Mouse (Mus musculus) midbrain, embryonic 16.5 days (tissue): Measurements from ENCODE around the gene Mt3. TPM values are rescaled to one million over a fixed set of nuclear protein-coding genes. Genes with fewer than 3 reads are reported as not detected.
A peak's percentile ranks its signal among the peaks of the same experiment; 100 is the strongest.
"Not testable (repeated sequence)": the region's sequence is repeated elsewhere in the genome, so short reads cannot be mapped to it uniquely, and the experiment has no call there.

Source experiments
- ATAC-seq: fragments of 200-750 bp; cut with Nextera tagmentation; 2 replicates; pipeline ENCODE4 v1.8.0; 2017; ENCODE audit warnings: moderate TSS enrichment
- H3K27ac ChIP-seq: fragments of 300-500 bp; sonication (generic); 2 replicates; pipeline ENCODE4 v1.5.1; 2014; ENCODE audit warnings: mild to moderate bottlenecking, low read length, mixed read lengths
- H3K27me3 ChIP-seq: fragments of 300-500 bp; sonication (generic); 2 replicates; pipeline ENCODE4 v1.6.1; 2014; ENCODE audit warnings: low read depth, low read length, mixed read lengths; ENCODE audit not compliant: control insufficient read depth, insufficient read depth
- H3K36me3 ChIP-seq: fragments of 300-500 bp; sonication (generic); 2 replicates; pipeline ENCODE4 v1.6.1; 2014; ENCODE audit warnings: mild to moderate bottlenecking, low read length, moderate library complexity, mixed read lengths; ENCODE audit not compliant: control insufficient read depth, insufficient read depth
- H3K4me1 ChIP-seq: fragments of 300-500 bp; sonication (generic); 2 replicates; pipeline ENCODE4 v1.6.1; 2014; ENCODE audit warnings: mild to moderate bottlenecking, low read length, mixed read lengths; ENCODE audit not compliant: control insufficient read depth, insufficient read depth
- H3K4me2 ChIP-seq: fragments of 300-500 bp; sonication (generic); 2 replicates; pipeline ENCODE4 v1.6.1; 2014; ENCODE audit warnings: mild to moderate bottlenecking, low read length, mixed read lengths
- H3K4me3 ChIP-seq: fragments of 300-500 bp; sonication (generic); 2 replicates; pipeline ENCODE4 v1.5.1; 2014; ENCODE audit warnings: low read depth, mild to moderate bottlenecking, low read length, moderate library complexity, mixed read lengths
- H3K9ac ChIP-seq: fragments of 300-500 bp; sonication (generic); 2 replicates; pipeline ENCODE4 v1.6.1; 2014; ENCODE audit warnings: low read depth, low read length, mixed read lengths
- H3K9me3 ChIP-seq: fragments of 300-500 bp; sonication (generic); replicated peaks from 2 replicates; pipeline ENCODE4 v1.6.1; 2014; ENCODE audit warnings: mild to moderate bottlenecking, low read length, mixed read lengths; ENCODE audit not compliant: control insufficient read depth, poor library complexity, severe bottlenecking
- WGBS: fragments of 180-500 bp; shearing (Covaris S2); extraction: QIAGEN DNeasy Blood & Tissue Kit; methylation state at CpG from one replicate; pipeline ENCODE4 v1.1.7; 2014; 5-methylcytosine and 5-hydroxymethylcytosine counted together
- polyA plus RNA-seq: library from polyadenylated mRNA; unstranded; fragments of >200 nt; fragmentation: Nextera tagmentation; extraction: Ambion mirVana; gene quantifications from 2 replicates; pipeline ENCODE4 v1.2.1, GENCODE M21; 2015

The Mt3 gene
- polyA plus RNA-seq, 1 experiment from 2014 or later: 227 TPM

DNA sequence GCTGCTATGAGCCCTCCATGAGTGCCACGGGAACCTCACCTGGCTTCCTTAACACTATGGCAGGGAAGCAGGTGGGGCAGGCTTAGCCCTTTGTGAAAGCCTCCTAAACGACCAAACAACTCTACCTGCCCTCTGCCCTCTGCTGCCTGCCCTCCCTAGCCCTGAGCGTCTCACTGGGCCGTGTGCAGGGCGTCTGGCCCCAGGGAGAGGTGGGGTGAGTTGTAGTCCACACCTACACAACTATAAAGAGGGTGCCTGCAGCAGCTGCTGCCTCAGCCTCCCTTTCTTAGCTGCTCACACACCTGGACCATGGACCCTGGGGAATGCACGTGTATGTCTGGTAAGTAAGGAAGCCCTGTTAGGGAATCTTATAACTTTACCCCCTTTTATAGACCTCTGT lies 15.5 kb upstream of the Mt3 start, which contains the start of gene Mt4:
Gene Mt4 (plus strand): TSS at position 265 of the 400 bp plus-strand sequence.
- Histone ChIP-seq H3K4me1 (no peaks in the 10 kb centered on the region), H3K9me3 (no peaks in the 10 kb centered on the region), H3K9ac (no peak within 1 kb of the TSS), H3K4me2 (no peak within 1 kb of the TSS), H3K27me3 (no peaks in the 10 kb centered on the region), H3K36me3 (no peaks in the 10 kb centered on the region), H3K4me3 (no peak within 1 kb of the TSS), H3K27ac (no peak within 1 kb of the TSS)
- 54% methylated on average over 6 of the region's 6 CpGs for WGBS
- ATAC-seq: no peak

DNA sequence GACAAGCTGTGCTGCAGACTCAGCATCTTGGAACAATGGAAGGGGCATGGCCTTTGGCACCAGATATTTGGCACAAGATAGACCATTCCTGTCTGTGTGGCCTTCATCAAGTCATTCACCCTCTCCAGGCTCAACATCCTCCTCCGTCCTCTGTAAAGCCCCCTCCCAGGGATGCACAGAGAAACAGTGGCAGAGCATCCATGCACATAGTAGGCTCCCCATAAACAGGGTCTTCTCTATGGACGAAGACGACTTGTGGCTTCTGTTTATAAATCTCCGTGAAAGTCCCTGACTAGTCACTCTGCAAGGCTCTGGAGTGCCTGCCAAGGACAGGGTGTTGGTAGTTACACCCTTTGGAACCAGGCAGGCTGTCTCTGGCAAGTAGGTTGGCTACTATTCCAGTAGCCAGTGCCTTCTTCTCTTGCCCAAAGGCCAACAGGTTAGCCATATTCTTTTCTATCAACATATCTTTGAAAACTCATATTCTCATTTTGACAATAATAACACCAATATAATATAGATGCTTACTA lies 12.1 kb upstream of the Mt3 start:
- Histone ChIP-seq H3K9me3 (no peaks in the 10 kb centered on the region), H3K4me2 (no peak overlapping the region), H3K9ac (no peak overlapping the region), H3K27me3 (no peaks in the 10 kb centered on the region), H3K4me1 (no peaks in the 10 kb centered on the region), H3K27ac (no peak overlapping the region), H3K36me3 (no peaks in the 10 kb centered on the region), H3K4me3 (no peak overlapping the region)
- no peak for ATAC-seq
- 81% methylated on average over 4 of the region's 4 CpGs for WGBS

DNA sequence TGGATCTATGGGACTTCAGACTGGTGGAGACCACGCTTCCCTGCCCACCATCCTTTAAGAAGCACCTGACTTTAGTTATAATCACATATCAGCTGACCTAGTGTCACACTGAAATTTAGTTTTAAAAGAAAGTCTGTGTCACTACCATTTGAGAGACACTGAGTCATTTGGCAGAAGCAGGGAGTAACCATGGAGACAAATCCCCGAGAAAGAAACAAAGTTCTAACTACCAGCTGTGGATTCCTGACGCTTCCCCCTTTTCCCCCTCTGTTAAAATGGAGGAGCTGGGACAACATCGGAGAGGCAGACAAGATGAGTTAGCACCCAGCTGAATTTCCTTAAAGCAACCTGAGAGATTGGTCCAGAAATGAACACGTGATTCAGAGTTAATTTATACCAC lies 4.2 kb upstream of the Mt3 start:
- H3K4me1 ChIP-seq: peaks cover 13% of the 10 kb centered on the region
- ATAC-seq: no peak

DNA sequence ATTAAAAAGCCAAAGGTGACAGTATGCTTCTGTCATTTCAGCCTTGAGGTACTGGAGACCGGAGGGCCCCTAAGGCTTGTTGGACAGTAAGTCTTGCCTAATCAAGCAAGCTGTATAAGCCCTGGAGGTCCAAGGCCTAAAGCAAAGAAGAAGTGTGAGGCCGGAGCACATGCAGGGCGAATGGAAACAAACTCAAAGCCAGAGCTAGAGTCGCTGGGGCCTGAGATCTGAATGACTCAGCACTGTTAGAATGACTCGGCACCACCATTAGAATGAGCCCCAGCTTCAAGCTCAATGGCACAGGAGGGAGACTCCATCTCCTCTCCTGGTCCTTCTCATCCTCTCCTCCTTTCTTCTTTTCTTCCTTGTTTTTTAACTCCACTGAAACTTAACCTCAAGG lies 1.5 kb upstream of the Mt3 start:
- H3K4me1 ChIP-seq: peaks cover 17% of the 10 kb centered on the region
- H3K27ac ChIP-seq: no peak overlapping the region
- H3K9ac ChIP-seq: no peak overlapping the region
- no peaks in the 10 kb centered on the region for H3K27me3 ChIP-seq
- H3K4me3 ChIP-seq: no peak overlapping the region
- no peak for ATAC-seq
- no peaks in the 10 kb centered on the region for H3K36me3 ChIP-seq
- 81% methylated on average over 5 of the region's 5 CpGs for WGBS
- no peak overlapping the region for H3K4me2 ChIP-seq
- H3K9me3 ChIP-seq: no peaks in the 10 kb centered on the region

More for the DNA sequence above, 4.2 kb upstream of the Mt3 start:
- H3K27me3 ChIP-seq: no peaks in the 10 kb centered on the region
- no peaks in the 10 kb centered on the region for H3K36me3 ChIP-seq
- H3K4me3 ChIP-seq: no peak overlapping the region
- no peak overlapping the region for H3K27ac ChIP-seq
- no peak overlapping the region for H3K9ac ChIP-seq
- 23% methylated on average over 5 of the region's 5 CpGs for WGBS
- no peaks in the 10 kb centered on the region for H3K9me3 ChIP-seq
- H3K4me2 ChIP-seq: no peak overlapping the region

DNA sequence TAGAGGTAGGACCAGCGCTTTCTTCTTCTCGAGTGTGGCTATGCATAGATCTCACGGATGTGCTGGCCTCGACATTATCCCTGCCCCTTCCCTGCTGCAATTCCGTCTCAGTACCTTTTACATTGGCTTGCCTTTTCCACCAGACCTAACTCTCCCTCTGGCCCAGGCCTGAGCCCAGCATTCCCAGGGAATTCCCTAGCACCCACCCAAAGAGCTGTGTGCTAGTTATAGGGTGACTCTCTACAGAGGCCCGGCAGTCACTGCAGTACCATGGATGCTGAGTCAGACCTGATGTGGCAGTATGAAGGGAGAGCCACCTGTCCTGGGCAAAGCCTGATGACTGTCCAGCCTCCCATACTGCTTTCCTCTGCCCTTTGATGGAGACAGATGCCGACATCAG lies 1.0 kb downstream of the Mt3 start:
- H3K4me2 ChIP-seq: peak overlapping the region; percentile 79
- H3K4me3 ChIP-seq: peak overlapping the region; percentile 57
- peak overlapping the region; percentile 75 for H3K27ac ChIP-seq
- peak overlapping the region; percentile 72 for H3K9ac ChIP-seq
- WGBS: 25% methylated on average over 7 of the region's 7 CpGs
- H3K27me3 ChIP-seq: no peaks in the 10 kb centered on the region
- ATAC-seq: peak; percentile 49; the same call in 1 of the 2 replicates
- no peaks in the 10 kb centered on the region for H3K36me3 ChIP-seq
- H3K9me3 ChIP-seq: no peaks in the 10 kb centered on the region
- H3K4me1 ChIP-seq: peaks cover 17% of the 10 kb centered on the region

DNA sequence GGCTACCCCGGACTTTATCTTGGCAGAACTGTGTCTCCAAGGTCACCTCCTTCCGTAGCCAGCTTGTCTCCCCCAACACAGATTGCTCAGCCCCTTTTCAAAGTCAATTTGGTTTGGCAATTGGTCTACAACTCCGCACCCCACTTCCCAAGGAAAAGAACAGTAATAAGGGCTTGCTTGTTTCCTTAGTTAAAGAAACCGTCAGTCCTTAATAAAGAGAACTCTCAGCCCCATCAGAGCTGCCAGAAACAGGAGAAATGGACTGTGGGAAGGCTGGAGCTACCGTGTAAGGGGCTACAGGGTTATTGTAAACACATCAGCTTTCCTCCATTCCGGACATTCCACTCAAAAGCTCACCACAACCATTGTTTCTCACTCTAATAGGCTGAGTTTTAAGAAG lies 2.1 kb downstream of the Mt3 start:
- Histone ChIP-seq H3K36me3 (no peaks in the 10 kb centered on the region), H3K27me3 (no peaks in the 10 kb centered on the region), H3K27ac (peak overlapping the region; percentile 75; the same call in 1 of the 2 replicates), H3K9me3 (no peaks in the 10 kb centered on the region), H3K4me1 (peaks cover 17% of the 10 kb centered on the region), H3K9ac (no peak overlapping the region), H3K4me3 (no peak overlapping the region), H3K4me2 (no peak overlapping the region)
- ATAC-seq: no peak
- 43% methylated on average over 6 of the region's 6 CpGs for WGBS

DNA sequence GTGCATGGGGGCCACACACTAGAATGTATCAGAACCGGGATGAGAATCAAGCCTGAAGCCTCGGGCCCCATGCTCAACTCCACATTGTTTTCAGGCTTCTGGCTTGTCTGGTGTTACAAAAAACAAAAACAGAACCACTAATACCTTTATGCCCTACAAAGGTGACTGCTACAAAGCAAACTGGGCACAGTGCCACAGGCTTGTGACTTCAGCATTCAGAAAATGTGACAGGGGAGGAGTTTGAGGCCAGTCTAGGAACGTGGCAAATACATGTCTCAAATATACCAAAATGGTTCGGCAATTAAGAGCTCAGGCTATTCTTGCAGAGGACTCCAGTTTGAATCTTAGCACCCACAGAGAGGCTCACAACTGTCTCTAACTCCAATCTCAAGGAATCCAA lies 3.7 kb downstream of the Mt3 start:
- H3K9ac ChIP-seq: no peak overlapping the region
- no peaks in the 10 kb centered on the region for H3K27me3 ChIP-seq
- WGBS: 69% methylated on average over 4 of the region's 4 CpGs
- H3K36me3 ChIP-seq: no peaks in the 10 kb centered on the region
- no peak overlapping the region for H3K4me2 ChIP-seq
- no peak for ATAC-seq
- no peak overlapping the region for H3K27ac ChIP-seq
- peaks cover 17% of the 10 kb centered on the region for H3K4me1 ChIP-seq
- no peaks in the 10 kb centered on the region for H3K9me3 ChIP-seq
- no peak overlapping the region for H3K4me3 ChIP-seq

DNA sequence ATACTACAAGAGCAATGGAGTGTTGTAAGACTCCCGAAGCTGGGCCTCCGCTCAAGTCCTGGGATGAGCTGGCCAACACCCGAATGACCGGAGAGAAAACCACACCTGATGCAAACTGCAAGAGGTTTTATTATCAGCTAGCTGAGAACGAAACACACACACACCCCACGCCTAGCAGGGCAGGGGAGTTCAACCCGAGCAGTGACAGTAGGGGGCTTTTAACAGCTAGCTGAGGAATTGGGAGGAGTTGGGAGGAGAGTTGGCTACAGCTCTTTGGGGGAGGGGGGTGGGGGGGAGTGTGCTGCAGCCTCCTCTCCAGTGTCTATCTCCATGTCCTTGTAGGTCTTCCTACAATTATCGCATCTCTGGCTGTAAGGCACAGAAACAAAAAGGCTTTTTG lies 13.4 kb downstream of the Mt3 start:
- H3K36me3 ChIP-seq, H3K27ac ChIP-seq, ATAC-seq, H3K4me3 ChIP-seq, H3K4me1 ChIP-seq, H3K4me2 ChIP-seq, H3K9ac ChIP-seq, H3K9me3 ChIP-seq, H3K27me3 ChIP-seq: not testable (repeated sequence)
- WGBS: 80% methylated on average over 8 of the region's 8 CpGs

DNA sequence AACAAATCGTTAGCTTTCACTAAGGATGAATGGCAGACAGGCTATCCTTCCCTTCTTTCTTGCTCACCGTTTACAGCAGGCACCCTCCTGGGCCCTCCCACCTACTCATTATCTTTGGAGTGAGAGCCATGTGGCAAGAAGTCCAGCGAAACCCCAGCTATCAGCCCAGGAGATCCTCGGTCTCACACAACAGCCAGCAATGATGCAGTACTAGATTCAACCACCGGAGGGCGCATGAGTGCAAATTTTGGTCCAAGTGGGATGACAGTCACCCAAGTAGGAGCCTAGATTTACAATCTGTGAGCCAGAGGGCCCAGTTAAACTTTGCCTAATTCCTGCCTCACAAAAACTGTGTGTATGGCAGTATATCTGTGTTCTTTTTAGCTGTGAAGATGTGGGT lies 14.8 kb downstream of the Mt3 start:
- Histone ChIP-seq H3K9me3 (no peaks in the 10 kb centered on the region), H3K9ac (peak overlapping the region; percentile 7; the same call in 1 of the 2 replicates), H3K4me1 (peaks cover 8% of the 10 kb centered on the region), H3K27ac (no peak overlapping the region), H3K4me3 (no peak overlapping the region), H3K4me2 (peak overlapping the region; percentile 30; the same call in 1 of the 2 replicates), H3K36me3 (no peaks in the 10 kb centered on the region), H3K27me3 (peaks cover 18% of the 10 kb centered on the region)
- 2% methylated on average over 6 of the region's 6 CpGs for WGBS
- ATAC-seq: peak; percentile 60; the same call in 1 of the 2 replicates
